Mouse (Mus musculus): ENCODE data around the gene Man2a2. TPM values are rescaled to one million over a fixed set of nuclear protein-coding genes. Genes with fewer than 3 reads are reported as not detected.
"Not testable (repeated sequence)": the region's sequence is repeated elsewhere in the genome, so short reads cannot be mapped to it uniquely, and the experiment has no call there.

The Man2a2 gene
- polyA plus RNA-seq, 1 experiment from 2014 or later, result 7.3 TPM

GRCm38 (mm10) chr7:80401041-80401859 lies 30.1 kb upstream of the Man2a2 start:
- no peak for TF ChIP-seq CTCF (IDR thresholded peaks at IDR 0.05; ENCODE audit: low read depth)
- Histone ChIP-seq H3K27me3 (ENCODE audit: insufficient read depth, low read length) (no peaks in the 10 kb centered on the region), H3K4me3 (replicated peaks; ENCODE audit: low read depth, low read length) (peak overlapping the region; percentile 93), H3K4me1 (replicated peaks; ENCODE audit: insufficient read depth, low read length) (peaks cover 18% of the 10 kb centered on the region), H3K27ac (peak overlapping the region; percentile 97), H3K4me2 (ENCODE audit: low read length) (peak overlapping the region; percentile 91), H3K9ac (ENCODE audit: low read depth, low read length) (peak overlapping the region; percentile 97), H3K36me3 (ENCODE audit: insufficient read depth, low read length) (peaks cover 16% of the 10 kb centered on the region), H3K9me3 (replicated peaks; ENCODE audit: low read length) (no peaks in the 10 kb centered on the region)
- DNase-seq (ENCODE audit: low spot score) (no peak), ATAC-seq (replicated peaks; ENCODE audit: low FRiP score, low read depth) (no peak)
- 27% methylated on average over 5 of the region's 5 CpGs for WGBS

GRCm38 (mm10) chr7:80400571-80400970 lies 29.4 kb upstream of the Man2a2 start:
- DNase-seq (ENCODE audit: low spot score) (no peak), ATAC-seq (replicated peaks; ENCODE audit: low FRiP score, low read depth) (no peak)
- peaks cover 21% of the 10 kb centered on the region for H3K36me3 ChIP-seq (ENCODE audit: insufficient read depth, low read length)
- no peak overlapping the region for H3K4me3 ChIP-seq (replicated peaks; ENCODE audit: low read depth, low read length)
- no peaks in the 10 kb centered on the region for H3K27me3 ChIP-seq (ENCODE audit: insufficient read depth, low read length)
- peak overlapping the region; percentile 91 for H3K4me2 ChIP-seq (ENCODE audit: low read length)
- 66% methylated on average over 6 of the region's 6 CpGs for WGBS
- no peaks in the 10 kb centered on the region for H3K9me3 ChIP-seq (replicated peaks; ENCODE audit: low read length)
- no peak overlapping the region for H3K9ac ChIP-seq (ENCODE audit: low read depth, low read length)
- H3K4me1 ChIP-seq (replicated peaks; ENCODE audit: insufficient read depth, low read length), result peaks cover 18% of the 10 kb centered on the region
- no peak for TF ChIP-seq CTCF (IDR thresholded peaks at IDR 0.05; ENCODE audit: low read depth)
- peak overlapping the region; percentile 97 for H3K27ac ChIP-seq

- H3K9me3 ChIP-seq (replicated peaks; ENCODE audit: low read length), result no peaks in the 10 kb centered on the region
- H3K27ac ChIP-seq, result peak overlapping the region; percentile 56; the same call in 1 of the 2 replicates
- H3K4me2 ChIP-seq (ENCODE audit: low read length), result peak overlapping the region; percentile 91; the same call in 1 of the 2 replicates
- DNase-seq (ENCODE audit: low spot score), result peak; percentile 51
- ATAC-seq (replicated peaks; ENCODE audit: low FRiP score, low read depth), result no peak
- TF ChIP-seq CTCF (IDR thresholded peaks at IDR 0.05; ENCODE audit: low read depth), result peak; percentile 41
- no peak overlapping the region for H3K4me3 ChIP-seq (replicated peaks; ENCODE audit: low read depth, low read length)
- H3K27me3 ChIP-seq (ENCODE audit: insufficient read depth, low read length), result no peaks in the 10 kb centered on the region
- peaks cover 25% of the 10 kb centered on the region for H3K36me3 ChIP-seq (ENCODE audit: insufficient read depth, low read length)
- WGBS, result 36% methylated on average over 5 of the region's 5 CpGs
- peaks cover 18% of the 10 kb centered on the region for H3K4me1 ChIP-seq (replicated peaks; ENCODE audit: insufficient read depth, low read length)
- no peak overlapping the region for H3K9ac ChIP-seq (ENCODE audit: low read depth, low read length)
Observed at GRCm38 (mm10) chr7:80400099-80400498, 28.9 kb upstream of the Man2a2 start.

- no peaks in the 10 kb centered on the region for H3K27me3 ChIP-seq (ENCODE audit: insufficient read depth, low read length)
Observed at GRCm38 (mm10) chr7:80398654-80399444, 27.7 kb upstream of the Man2a2 start.

GRCm38 (mm10) chr7:80397986-80398385 lies 26.8 kb upstream of the Man2a2 start:
- WGBS, result 93% methylated on average over 9 of the region's 9 CpGs
- TF ChIP-seq CTCF (IDR thresholded peaks at IDR 0.05; ENCODE audit: low read depth), result no peak
- Histone ChIP-seq H3K9ac (ENCODE audit: low read depth, low read length) (no peak overlapping the region), H3K4me2 (ENCODE audit: low read length) (no peak overlapping the region), H3K9me3 (replicated peaks; ENCODE audit: low read length) (no peaks in the 10 kb centered on the region), H3K27ac (no peak overlapping the region), H3K27me3 (ENCODE audit: insufficient read depth, low read length) (no peaks in the 10 kb centered on the region), H3K4me1 (replicated peaks; ENCODE audit: insufficient read depth, low read length) (peaks cover 18% of the 10 kb centered on the region), H3K4me3 (replicated peaks; ENCODE audit: low read depth, low read length) (no peak overlapping the region), H3K36me3 (ENCODE audit: insufficient read depth, low read length) (peaks cover 31% of the 10 kb centered on the region)
- ATAC-seq (replicated peaks; ENCODE audit: low FRiP score, low read depth), result no peak
- DNase-seq (ENCODE audit: low spot score), result no peak

More at GRCm38 (mm10) chr7:80398654-80399444, 27.7 kb upstream of the Man2a2 start:
- 83% methylated on average over 9 of the region's 9 CpGs for whole genome bisulfite sequencing
- DNase-seq (ENCODE audit: low spot score), result no peak
- no peak overlapping the region for H3K27ac ChIP-seq
- TF ChIP-seq CTCF (IDR thresholded peaks at IDR 0.05; ENCODE audit: low read depth), result no peak
- H3K9ac ChIP-seq (ENCODE audit: low read depth, low read length), result no peak overlapping the region
- no peak for ATAC-seq (replicated peaks; ENCODE audit: low FRiP score, low read depth)
- no peak overlapping the region for H3K4me2 ChIP-seq (ENCODE audit: low read length)
- H3K36me3 ChIP-seq (ENCODE audit: insufficient read depth, low read length), result peaks cover 28% of the 10 kb centered on the region
- H3K4me3 ChIP-seq (replicated peaks; ENCODE audit: low read depth, low read length), result no peak overlapping the region
- peaks cover 18% of the 10 kb centered on the region for H3K4me1 ChIP-seq (replicated peaks; ENCODE audit: insufficient read depth, low read length)
- no peaks in the 10 kb centered on the region for H3K9me3 ChIP-seq (replicated peaks; ENCODE audit: low read length)

GRCm38 (mm10) chr7:80396427-80396826 lies 25.3 kb upstream of the Man2a2 start:
- H3K36me3 ChIP-seq (ENCODE audit: insufficient read depth, low read length), result peaks cover 47% of the 10 kb centered on the region
- TF ChIP-seq CTCF (IDR thresholded peaks at IDR 0.05; ENCODE audit: low read depth), result peak; percentile 54

More at GRCm38 (mm10) chr7:80396427-80396826, 25.3 kb upstream of the Man2a2 start:
- ATAC-seq (replicated peaks; ENCODE audit: low FRiP score, low read depth); H3K27ac ChIP-seq; H3K4me3 ChIP-seq (replicated peaks; ENCODE audit: low read depth, low read length); H3K4me2 ChIP-seq (ENCODE audit: low read length); H3K9me3 ChIP-seq (replicated peaks; ENCODE audit: low read length); DNase-seq (ENCODE audit: low spot score); H3K27me3 ChIP-seq (ENCODE audit: insufficient read depth, low read length); H3K9ac ChIP-seq (ENCODE audit: low read depth, low read length): not testable (repeated sequence)
- peaks cover 17% of the 10 kb centered on the region for H3K4me1 ChIP-seq (replicated peaks; ENCODE audit: insufficient read depth, low read length)
- WGBS, result 91% methylated on average over 4 of the region's 4 CpGs

Data from kidney, postnatal 0 days (tissue).